Mouse (Mus musculus) limb, embryonic 12.5 days (tissue): ENCODE measurements around the gene Zbtb2. TPM values are rescaled to one million over a fixed set of nuclear protein-coding genes. Genes with fewer than 3 reads are reported as not detected.

Experiments used
- ATAC-seq: fragments of 200-750 bp; cut with Nextera tagmentation; 2 replicates; pipeline ENCODE4 v1.8.0; 2017; ENCODE audit warnings: low read depth, moderate TSS enrichment; ENCODE audit not compliant: insufficient number of reproducible peaks, insufficient read depth, low FRiP score, low TSS enrichment
- H3K27ac ChIP-seq: fragments of 300-500 bp; sonication (generic); 2 replicates; pipeline ENCODE4 v1.5.1; 2016; ENCODE audit warnings: mild to moderate bottlenecking, moderate library complexity
- H3K27me3 ChIP-seq: fragments of 300-500 bp; sonication (generic); 2 replicates; pipeline ENCODE4 v1.6.1; 2016; ENCODE audit warnings: mild to moderate bottlenecking, moderate library complexity
- H3K36me3 ChIP-seq: fragments of 300-500 bp; sonication (generic); 2 replicates; pipeline ENCODE4 v1.6.1; 2016; ENCODE audit warnings: mild to moderate bottlenecking, moderate library complexity
- H3K4me1 ChIP-seq: fragments of 300-500 bp; sonication (generic); replicated peaks from 2 replicates; pipeline ENCODE4 v1.6.1; 2016
- H3K4me2 ChIP-seq: fragments of 300-500 bp; sonication (generic); 2 replicates; pipeline ENCODE4 v1.6.1; 2016; ENCODE audit warnings: mild to moderate bottlenecking, moderate library complexity
- H3K4me3 ChIP-seq: fragments of 300-500 bp; sonication (generic); replicated peaks from 2 replicates; pipeline ENCODE4 v1.5.1; 2016; ENCODE audit warnings: mild to moderate bottlenecking
- H3K9ac ChIP-seq: fragments of 300-500 bp; sonication (generic); replicated peaks from 2 replicates; pipeline ENCODE4 v1.6.1; 2016; ENCODE audit warnings: mild to moderate bottlenecking, moderate library complexity
- H3K9me3 ChIP-seq: fragments of 300-500 bp; sonication (generic); 2 replicates; pipeline ENCODE4 v1.6.1; 2016; ENCODE audit warnings: mild to moderate bottlenecking, moderate library complexity
- WGBS: fragments of 180-500 bp; shearing (Covaris S2); methylation state at CpG from one replicate; pipeline ENCODE4 v1.1.7; 2016; 5-methylcytosine and 5-hydroxymethylcytosine counted together
- polyA plus RNA-seq: library from polyadenylated mRNA; unstranded; fragments of >200 nt; fragmentation: Nextera tagmentation; extraction: Ambion mirVana; gene quantifications from 2 replicates; pipeline ENCODE4 v1.2.1, GENCODE M21; 2016

The Zbtb2 gene
- polyA plus RNA-seq, 1 experiment from 2014 or later = 18.8 TPM

DNA sequence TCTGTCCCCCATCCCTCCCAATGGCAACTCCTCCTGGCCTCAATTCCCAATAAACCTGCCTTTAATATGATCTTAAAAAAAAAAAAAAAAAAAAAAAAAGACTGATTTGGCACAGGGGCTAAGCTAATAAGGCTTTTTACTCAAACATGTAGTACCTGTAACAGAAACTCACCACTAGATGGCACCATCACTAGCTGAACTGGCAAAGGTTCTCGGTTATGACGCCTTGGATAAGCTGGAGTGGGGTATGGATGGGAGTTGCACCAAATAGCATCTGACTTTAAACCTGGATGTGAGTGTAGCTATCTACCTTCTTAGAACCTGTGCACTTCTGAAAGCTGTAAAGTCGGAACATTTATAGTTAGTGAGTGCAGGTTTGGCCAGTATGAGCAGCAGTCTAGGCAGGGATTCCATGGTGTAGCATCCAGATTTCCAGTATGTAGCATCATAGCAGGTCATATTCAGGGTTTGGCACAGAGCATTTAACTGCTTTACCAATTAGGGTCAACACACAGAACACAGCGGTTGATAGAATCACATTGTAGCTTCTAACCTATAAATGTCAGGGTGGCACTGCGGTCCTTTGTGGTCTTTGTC, 17.1 kb upstream of the Zbtb2 start:
- Histone ChIP-seq H3K27ac (no peak overlapping the region), H3K9ac (no peak overlapping the region), H3K9me3 (no peaks in the 10 kb centered on the region), H3K4me2 (no peak overlapping the region), H3K27me3 (no peaks in the 10 kb centered on the region), H3K4me3 (no peak overlapping the region), H3K36me3 (peaks cover 62% of the 10 kb centered on the region), H3K4me1 (no peaks in the 10 kb centered on the region)
- no peak for ATAC-seq
- 60% methylated on average over 5 of the region's 5 CpGs for WGBS

DNA sequence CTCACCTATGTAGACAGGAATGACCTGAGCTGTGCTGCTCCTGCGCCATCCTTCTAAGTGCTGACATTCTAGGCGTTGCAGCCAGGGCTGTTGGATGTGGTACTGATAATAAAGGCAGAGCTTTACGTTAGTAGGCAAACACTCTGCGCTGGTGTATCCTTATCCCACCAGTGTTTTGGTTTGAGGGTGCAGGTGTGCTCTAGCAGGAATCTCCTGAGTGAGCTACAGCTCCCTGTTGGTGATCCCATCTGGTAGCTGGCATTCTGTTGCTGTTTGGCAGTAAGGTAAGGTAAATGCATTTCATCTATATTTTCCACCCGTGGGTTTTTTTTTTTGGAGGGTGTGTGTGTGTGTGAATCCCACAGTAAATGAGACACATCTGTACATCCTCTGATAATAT, 10.2 kb upstream of the Zbtb2 start:
- Histone ChIP-seq H3K27me3 (no peaks in the 10 kb centered on the region), H3K9ac (no peak overlapping the region), H3K36me3 (peaks cover 70% of the 10 kb centered on the region), H3K4me2 (no peak overlapping the region), H3K27ac (no peak overlapping the region), H3K9me3 (no peaks in the 10 kb centered on the region), H3K4me3 (no peak overlapping the region), H3K4me1 (no peaks in the 10 kb centered on the region)
- no peak for ATAC-seq
- WGBS = 90% methylated on average over 5 of the region's 5 CpGs

- ATAC-seq = no peak
- H3K4me2 ChIP-seq = no peak overlapping the region
- H3K9ac ChIP-seq = no peak overlapping the region
- no peaks in the 10 kb centered on the region for H3K27me3 ChIP-seq
- H3K4me3 ChIP-seq = no peak overlapping the region
- 90% methylated on average over 3 of the region's 3 CpGs for WGBS
- no peak overlapping the region for H3K27ac ChIP-seq
- no peaks in the 10 kb centered on the region for H3K9me3 ChIP-seq
- H3K36me3 ChIP-seq = peaks cover 66% of the 10 kb centered on the region
- H3K4me1 ChIP-seq = peaks cover 16% of the 10 kb centered on the region
Measured at GRCm38 (mm10) chr10:4395321-4395720, 7.4 kb upstream of the Zbtb2 start.

DNA sequence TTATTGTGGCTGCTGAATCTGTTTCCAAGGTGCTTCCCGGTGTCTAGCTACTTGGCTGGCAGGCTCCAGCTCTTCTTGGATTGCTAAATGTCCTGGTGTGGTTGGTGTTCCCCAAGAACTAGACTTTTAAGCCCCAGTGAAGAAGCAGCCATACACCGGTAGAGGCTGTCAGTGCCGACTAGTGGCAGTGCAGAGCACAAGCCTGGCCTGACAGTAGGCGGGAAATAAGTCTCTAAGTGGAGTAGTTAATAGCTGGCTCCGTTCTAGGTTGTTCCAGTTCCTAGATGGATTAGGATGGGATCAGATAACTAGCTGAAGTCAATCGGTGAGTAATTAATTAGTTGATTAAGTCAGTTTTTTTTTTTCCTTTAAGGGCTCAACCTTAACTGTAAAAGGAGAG, 3.9 kb upstream of the Zbtb2 start:
- H3K4me3 ChIP-seq = no peak overlapping the region
- ATAC-seq = no peak
- H3K9me3 ChIP-seq = no peaks in the 10 kb centered on the region
- WGBS = 63% methylated on average over 6 of the region's 6 CpGs
- H3K9ac ChIP-seq = no peak overlapping the region
- H3K27ac ChIP-seq = no peak overlapping the region
- H3K4me2 ChIP-seq = no peak overlapping the region
- H3K36me3 ChIP-seq = peaks cover 45% of the 10 kb centered on the region
- peaks cover 33% of the 10 kb centered on the region for H3K4me1 ChIP-seq
- H3K27me3 ChIP-seq = no peaks in the 10 kb centered on the region

DNA sequence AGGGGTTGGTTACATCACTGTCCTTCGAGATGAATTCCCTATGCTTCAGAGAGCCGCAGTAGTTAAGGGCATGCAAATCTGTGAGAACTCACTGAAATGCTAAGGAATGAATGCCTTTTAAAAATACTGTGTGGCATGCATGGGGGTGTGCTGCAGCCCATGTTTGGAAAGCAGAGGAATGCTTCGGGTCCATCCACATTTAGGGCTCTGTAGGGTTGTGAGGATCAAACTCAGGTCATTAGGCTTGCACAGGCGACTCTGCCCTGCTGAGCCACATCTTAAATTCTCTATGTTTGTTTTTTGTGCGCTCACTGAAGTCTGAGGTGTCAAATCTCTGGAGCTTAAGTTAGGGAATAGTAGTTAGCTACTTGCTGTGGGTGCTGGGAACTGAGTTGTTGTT, 3.2 kb upstream of the Zbtb2 start:
- WGBS = 67% methylated on average over 5 of the region's 5 CpGs
- Histone ChIP-seq H3K36me3 (peaks cover 42% of the 10 kb centered on the region), H3K9ac (no peak overlapping the region), H3K27me3 (no peaks in the 10 kb centered on the region), H3K4me3 (no peak overlapping the region), H3K4me2 (0 out of 2 replicates have a peak overlapping the region, but pooled peaks have one; percentile 7), H3K4me1 (peaks cover 33% of the 10 kb centered on the region), H3K9me3 (no peaks in the 10 kb centered on the region), H3K27ac (no peak overlapping the region)
- no peak for ATAC-seq

GRCm38 (mm10) chr10:4390550-4390949, 2.6 kb upstream of the Zbtb2 start:
- H3K9ac ChIP-seq = no peak overlapping the region
- H3K36me3 ChIP-seq = peaks cover 36% of the 10 kb centered on the region
- ATAC-seq = no peak
- no peaks in the 10 kb centered on the region for H3K27me3 ChIP-seq
- 66% methylated on average over 2 of the region's 2 CpGs for WGBS
- H3K9me3 ChIP-seq = no peaks in the 10 kb centered on the region
- peaks cover 33% of the 10 kb centered on the region for H3K4me1 ChIP-seq
- H3K4me3 ChIP-seq = no peak overlapping the region
- peak overlapping the region; percentile 94 for H3K4me2 ChIP-seq
- no peak overlapping the region for H3K27ac ChIP-seq

- ATAC-seq = no peak
- Histone ChIP-seq H3K27me3 (no peaks in the 10 kb centered on the region), H3K36me3 (peaks cover 27% of the 10 kb centered on the region), H3K4me2 (peak overlapping the region; percentile 94), H3K9me3 (no peaks in the 10 kb centered on the region), H3K4me3 (peak overlapping the region; percentile 99), H3K4me1 (peaks cover 33% of the 10 kb centered on the region), H3K9ac (peak overlapping the region; percentile 99), H3K27ac (no peak overlapping the region)
- 69% methylated on average over 5 of the region's 5 CpGs for WGBS
Measured at GRCm38 (mm10) chr10:4389461-4390112, 1.7 kb upstream of the Zbtb2 start.

GRCm38 (mm10) chr10:4389036-4389435, 1.1 kb upstream of the Zbtb2 start:
- 0 out of 2 replicates have a peak overlapping the region, but pooled peaks have one; percentile 99 for H3K27ac ChIP-seq
- ATAC-seq = no peak
- 21% methylated on average over 10 of the region's 10 CpGs for WGBS

DNA sequence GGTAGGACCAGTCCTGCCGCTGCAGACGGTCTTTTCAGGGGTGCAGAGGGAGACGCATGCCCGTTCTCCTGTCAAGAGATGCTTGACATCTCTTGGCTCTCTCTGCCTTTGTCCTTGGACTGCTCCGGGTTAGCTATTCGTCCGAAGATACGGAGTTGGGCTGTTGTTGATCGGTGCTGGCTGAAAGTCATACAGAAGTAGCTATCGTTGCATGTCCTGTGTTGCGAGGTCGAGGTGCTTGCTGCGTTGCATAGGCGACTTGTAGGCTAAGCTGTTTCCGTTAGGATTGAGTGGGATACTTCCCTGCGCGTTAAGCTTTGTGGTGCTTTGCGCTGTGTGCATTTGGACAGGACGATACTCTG, 457 bp upstream of the Zbtb2 start:
- peak overlapping the region; percentile 94 for H3K4me2 ChIP-seq
- peak overlapping the region; percentile 99 for H3K4me3 ChIP-seq
- H3K9me3 ChIP-seq = no peaks in the 10 kb centered on the region
- H3K9ac ChIP-seq = peak overlapping the region; percentile 99
- H3K27ac ChIP-seq = peak overlapping the region; percentile 99
- WGBS = 1% methylated on average over 19 of the region's 19 CpGs
- H3K4me1 ChIP-seq = peaks cover 35% of the 10 kb centered on the region
- H3K27me3 ChIP-seq = no peaks in the 10 kb centered on the region
- no peak for ATAC-seq
- H3K36me3 ChIP-seq = peaks cover 17% of the 10 kb centered on the region

More at GRCm38 (mm10) chr10:4389036-4389435, 1.1 kb upstream of the Zbtb2 start:
- Histone ChIP-seq H3K4me1 (peaks cover 33% of the 10 kb centered on the region), H3K9me3 (no peaks in the 10 kb centered on the region), H3K27me3 (no peaks in the 10 kb centered on the region), H3K4me3 (peak overlapping the region; percentile 99), H3K4me2 (peak overlapping the region; percentile 94), H3K9ac (peak overlapping the region; percentile 99), H3K36me3 (peaks cover 21% of the 10 kb centered on the region)

DNA sequence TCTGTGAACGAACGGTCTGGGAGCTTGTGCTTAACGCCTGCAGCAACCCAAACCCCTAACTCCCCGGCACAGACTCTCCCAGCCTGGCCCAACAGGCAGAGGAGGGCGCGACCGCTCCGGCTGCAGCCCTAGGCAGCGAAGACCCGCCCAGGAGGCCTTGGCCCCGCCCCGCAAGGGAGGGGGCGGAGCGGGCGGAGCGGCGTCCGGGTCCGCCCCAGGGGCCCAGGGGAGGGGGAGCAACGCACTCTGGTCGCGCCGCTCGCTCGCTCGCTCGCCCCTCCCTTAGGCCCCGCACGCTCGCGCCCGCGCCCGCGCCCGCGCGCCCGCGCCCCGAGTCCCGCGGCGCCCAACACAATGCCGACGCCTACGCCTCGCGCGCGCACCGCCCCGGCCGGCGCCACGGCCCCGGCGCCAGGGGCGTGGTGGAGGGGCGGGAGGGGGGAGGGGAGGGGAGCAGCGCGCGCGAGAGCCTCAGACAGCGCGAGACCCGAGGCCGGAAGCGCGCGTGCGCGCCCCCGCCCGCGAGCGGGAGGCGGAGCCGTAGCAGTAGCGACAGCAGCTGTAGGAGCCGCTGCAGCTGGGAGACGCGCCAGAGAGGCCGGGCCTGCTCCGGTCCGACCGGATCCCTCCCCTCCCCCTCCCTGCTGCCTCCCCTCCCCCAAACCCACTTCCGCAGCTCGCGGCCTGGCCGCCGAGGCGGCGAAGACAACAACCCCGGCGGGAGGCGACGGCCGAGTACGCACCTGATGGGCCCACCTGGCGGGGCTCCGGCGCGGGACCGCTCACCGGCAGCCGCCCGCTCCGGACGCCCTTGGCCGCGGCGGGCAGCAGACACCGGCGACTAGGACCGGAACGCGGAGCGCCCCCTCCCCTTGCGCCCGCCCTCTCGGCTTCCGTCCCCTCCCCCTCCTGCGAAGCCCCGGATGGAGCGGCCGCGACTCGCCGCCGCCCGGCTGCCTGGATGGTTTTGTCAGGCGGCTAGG, 1.0 kb downstream of the Zbtb2 start:
- Histone ChIP-seq H3K27ac (peak overlapping the region; percentile 99), H3K9ac (peak overlapping the region; percentile 99), H3K4me3 (peak overlapping the region; percentile 99), H3K27me3 (no peaks in the 10 kb centered on the region), H3K9me3 (no peaks in the 10 kb centered on the region), H3K36me3 (0 out of 2 replicates have a peak, but pooled peaks cover 5% of the 10 kb centered on the region), H3K4me2 (peak overlapping the region; percentile 94), H3K4me1 (peaks cover 41% of the 10 kb centered on the region)
- ATAC-seq = peak; percentile 93
- WGBS = under 1% methylated on average over 79 of the region's 133 CpGs

DNA sequence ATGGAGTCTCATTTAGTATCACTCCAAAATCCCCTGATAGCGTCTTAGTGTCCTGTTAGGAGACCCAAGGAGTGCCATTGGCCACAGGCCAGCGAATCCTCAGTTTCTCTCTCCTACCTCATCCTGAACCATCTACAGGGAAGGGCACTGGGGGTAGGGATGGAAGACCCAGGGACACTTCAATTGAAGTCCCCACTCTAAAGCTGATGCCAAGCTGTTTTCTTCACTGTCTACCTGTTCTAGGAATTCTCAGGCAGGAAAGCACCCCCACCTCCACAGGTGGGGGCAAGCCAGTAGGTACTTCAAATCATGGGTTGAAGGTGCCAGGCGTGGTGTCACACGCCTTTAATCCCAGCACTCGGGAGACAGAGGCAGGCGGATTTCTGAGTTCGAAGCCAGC, 3.7 kb downstream of the Zbtb2 start:
- Histone ChIP-seq H3K9ac (no peak overlapping the region), H3K27ac (no peak overlapping the region), H3K4me3 (no peak overlapping the region), H3K9me3 (no peaks in the 10 kb centered on the region), H3K36me3 (no peaks in the 10 kb centered on the region), H3K4me1 (peaks cover 16% of the 10 kb centered on the region), H3K4me2 (no peak overlapping the region), H3K27me3 (no peaks in the 10 kb centered on the region)
- ATAC-seq = no peak
- WGBS = 93% methylated on average over 7 of the region's 7 CpGs
